Mouse (Mus musculus) kidney, embryonic 14.5 days (tissue): ENCODE measurements at regions not wholly inside any gene's neighbourhood (a gene's known extent, or its start where the extent isn't known, plus 50 kb on each side); places are given as distances from the start of the nearest gene placed in this dataset.
A peak's percentile ranks its signal among the peaks of the same experiment; 100 is the strongest.

ENCODE experiments used
- ATAC-seq: fragments of 200-750 bp; cut with Nextera tagmentation; 2 replicates; pipeline ENCODE4 v1.8.0; 2017; ENCODE audit warnings: moderate number of reproducible peaks, mild to moderate bottlenecking, moderate TSS enrichment, moderate library complexity; ENCODE audit not compliant: low FRiP score, low TSS enrichment
- H3K27ac ChIP-seq: fragments of 300-500 bp; sonication (generic); 2 replicates; pipeline ENCODE4 v1.5.1; 2014; ENCODE audit warnings: low read depth, mild to moderate bottlenecking, low read length, moderate library complexity, mixed read lengths
- H3K27me3 ChIP-seq: fragments of 300-500 bp; sonication (generic); 2 replicates; pipeline ENCODE4 v1.6.1; 2014; ENCODE audit warnings: mild to moderate bottlenecking, low read length; ENCODE audit not compliant: control insufficient read depth, insufficient read depth
- H3K36me3 ChIP-seq: fragments of 300-500 bp; sonication (generic); 2 replicates; pipeline ENCODE4 v1.6.1; 2014; ENCODE audit warnings: low read length, mixed read lengths; ENCODE audit not compliant: control insufficient read depth, insufficient read depth
- H3K4me1 ChIP-seq: fragments of 300-500 bp; sonication (generic); 2 replicates; pipeline ENCODE4 v1.6.1; 2014; ENCODE audit warnings: low read length, mixed read lengths; ENCODE audit not compliant: control insufficient read depth, insufficient read depth
- H3K4me2 ChIP-seq: fragments of 300-500 bp; sonication (generic); replicated peaks from 2 replicates; pipeline ENCODE4 v1.6.1; 2014; ENCODE audit warnings: low read depth, mild to moderate bottlenecking, low read length
- H3K4me3 ChIP-seq: fragments of 300-500 bp; sonication (generic); 2 replicates; pipeline ENCODE4 v1.5.1; 2014; ENCODE audit warnings: mild to moderate bottlenecking, low read length
- H3K9ac ChIP-seq: fragments of 300-500 bp; sonication (generic); 2 replicates; pipeline ENCODE4 v1.6.1; 2014; ENCODE audit warnings: low read depth, mild to moderate bottlenecking, low read length, moderate library complexity
- H3K9me3 ChIP-seq: fragments of 300-500 bp; sonication (generic); 2 replicates; pipeline ENCODE4 v1.6.1; 2016; ENCODE audit warnings: low read length; ENCODE audit not compliant: control insufficient read depth
- WGBS: fragments of 180-500 bp; shearing (Covaris S2); extraction: QIAGEN DNeasy Blood & Tissue Kit; methylation state at CpG from one replicate; pipeline ENCODE4 v1.1.7; 2014; 5-methylcytosine and 5-hydroxymethylcytosine counted together

- no peak for ATAC-seq
These were observed 134.0 kb downstream of the Zfp281 start for GRCm38 (mm10) chr1:136758730-136759129.

DNA sequence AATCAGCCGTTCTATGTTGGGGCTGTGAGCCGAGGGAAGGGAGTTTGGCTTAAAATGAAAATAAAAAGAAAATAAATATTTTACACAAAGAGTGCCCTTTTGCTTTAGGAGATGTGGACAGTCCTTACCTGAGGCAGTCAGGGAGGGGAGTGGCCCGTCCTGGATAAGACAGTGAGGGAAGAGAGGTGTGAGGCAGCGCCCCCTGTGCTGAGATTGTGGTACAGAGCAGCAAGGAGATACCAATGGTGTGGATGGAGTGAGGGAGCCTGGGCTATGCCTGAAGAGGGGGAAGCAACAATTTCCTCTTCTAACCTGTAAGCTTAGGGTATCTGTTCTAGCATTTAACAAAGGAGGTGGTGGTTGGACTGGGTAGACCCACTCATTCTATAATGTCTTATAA lies 134.5 kb downstream of the Zfp281 start:
- no peaks in the 10 kb centered on the region for H3K9me3 ChIP-seq
- no peak overlapping the region for H3K9ac ChIP-seq
- H3K27ac ChIP-seq, result no peak overlapping the region
- H3K27me3 ChIP-seq, result no peaks in the 10 kb centered on the region
- 67% methylated on average over 4 of the region's 4 CpGs for WGBS
- H3K4me3 ChIP-seq, result no peak overlapping the region
- no peaks in the 10 kb centered on the region for H3K4me1 ChIP-seq
- no peaks in the 10 kb centered on the region for H3K36me3 ChIP-seq
- ATAC-seq, result no peak
- H3K4me2 ChIP-seq, result no peak overlapping the region

More at GRCm38 (mm10) chr1:136758730-136759129, 134.0 kb downstream of the Zfp281 start:
- H3K9ac ChIP-seq, result no peak overlapping the region
- H3K4me2 ChIP-seq, result no peak overlapping the region
- H3K27ac ChIP-seq, result no peak overlapping the region
- no peak overlapping the region for H3K4me3 ChIP-seq
- WGBS, result 60% methylated on average over 10 of the region's 10 CpGs
- H3K9me3 ChIP-seq, result no peaks in the 10 kb centered on the region
- no peaks in the 10 kb centered on the region for H3K27me3 ChIP-seq
- H3K36me3 ChIP-seq, result no peaks in the 10 kb centered on the region
- H3K4me1 ChIP-seq, result no peaks in the 10 kb centered on the region

DNA sequence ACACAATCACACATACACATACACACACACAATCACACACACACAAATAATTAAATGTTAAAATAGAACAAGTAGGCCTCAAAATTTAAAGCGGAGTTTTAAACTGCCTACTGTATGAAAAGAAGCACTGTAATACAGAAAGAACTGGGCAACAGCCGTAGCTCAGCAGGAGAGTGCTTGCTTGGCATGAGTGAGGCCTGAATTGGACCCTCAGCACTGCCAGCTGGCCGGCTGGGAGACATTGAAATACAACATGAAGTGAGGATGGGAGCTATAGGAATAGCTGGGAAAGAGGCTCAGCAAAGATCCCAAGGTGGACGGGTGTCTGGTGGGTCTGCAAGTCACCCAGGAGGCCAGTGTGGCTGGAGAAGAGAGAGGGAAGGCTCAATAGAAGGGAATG lies 136.8 kb downstream of the Zfp281 start:
- WGBS, result 79% methylated on average over 4 of the region's 4 CpGs
- Histone ChIP-seq H3K9me3 (no peaks in the 10 kb centered on the region), H3K4me3 (no peak overlapping the region), H3K9ac (no peak overlapping the region), H3K4me1 (no peaks in the 10 kb centered on the region), H3K4me2 (no peak overlapping the region), H3K36me3 (no peaks in the 10 kb centered on the region), H3K27me3 (no peaks in the 10 kb centered on the region), H3K27ac (no peak overlapping the region)
- no peak for ATAC-seq

GRCm38 (mm10) chr1:136768969-136769401 lies 144.3 kb downstream of the Zfp281 start:
- Histone ChIP-seq H3K36me3 (no peaks in the 10 kb centered on the region), H3K9me3 (peaks cover 4% of the 10 kb centered on the region; the same call in 1 of the 2 replicates), H3K9ac (no peak overlapping the region), H3K27me3 (no peaks in the 10 kb centered on the region), H3K4me3 (no peak overlapping the region), H3K4me1 (peaks cover 8% of the 10 kb centered on the region), H3K27ac (peak overlapping the region; percentile 57), H3K4me2 (0 out of 2 replicates have a peak overlapping the region, but pooled peaks have one; percentile 24)
- peak; percentile 87 for ATAC-seq
- WGBS, result 1% methylated on average over 10 of the region's 10 CpGs

DNA sequence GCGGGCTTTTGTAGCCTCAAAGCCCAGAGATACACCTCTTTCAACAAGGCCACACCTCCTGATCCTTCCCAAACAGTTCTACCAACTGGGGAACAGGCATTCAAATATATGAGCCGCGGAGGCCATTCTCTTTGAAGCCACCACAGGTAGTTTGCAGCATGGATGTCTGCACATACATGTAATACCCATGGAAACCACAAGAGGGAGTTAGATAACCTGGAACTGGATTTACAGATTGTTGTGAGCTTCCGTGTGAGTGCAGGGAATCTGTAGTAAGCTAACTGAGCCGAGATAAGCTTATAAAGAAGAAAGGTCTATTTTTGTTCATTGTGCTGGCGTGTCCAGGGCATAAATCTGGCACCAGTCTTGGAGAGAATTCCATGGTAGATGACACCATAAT lies 149.0 kb downstream of the Zfp281 start:
- Histone ChIP-seq H3K27me3 (peaks cover 4% of the 10 kb centered on the region; the same call in 1 of the 2 replicates), H3K4me1 (peaks cover 7% of the 10 kb centered on the region), H3K9ac (no peak overlapping the region), H3K4me2 (no peak overlapping the region), H3K27ac (no peak overlapping the region), H3K9me3 (peaks cover 4% of the 10 kb centered on the region; the same call in 1 of the 2 replicates), H3K4me3 (no peak overlapping the region), H3K36me3 (no peaks in the 10 kb centered on the region)
- WGBS, result 95% methylated on average over 6 of the region's 6 CpGs
- no peak for ATAC-seq

DNA sequence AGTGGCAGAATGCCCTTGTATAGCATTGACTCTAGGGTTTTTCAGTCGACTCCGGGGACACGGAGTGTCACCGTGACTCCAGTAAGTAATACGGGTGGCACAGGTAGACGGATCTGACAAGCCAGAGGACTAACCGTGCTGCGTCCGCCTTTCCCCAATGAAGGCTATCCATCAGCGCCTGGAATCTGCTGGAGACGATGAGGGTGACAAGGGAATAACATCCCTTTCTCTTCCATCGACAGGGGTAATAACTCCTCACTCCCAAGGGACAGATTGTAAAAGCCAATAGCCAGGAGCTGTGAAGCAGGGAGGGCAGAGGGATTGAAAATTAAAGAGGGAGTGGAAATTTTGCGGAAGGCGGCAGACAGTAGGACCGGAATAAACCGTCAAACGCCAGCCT lies 151.5 kb downstream of the Zfp281 start:
- H3K27ac ChIP-seq, result no peak overlapping the region
- no peaks in the 10 kb centered on the region for H3K36me3 ChIP-seq
- WGBS, result 24% methylated on average over 17 of the region's 17 CpGs
- H3K4me2 ChIP-seq, result no peak overlapping the region
- H3K9me3 ChIP-seq, result peaks cover 4% of the 10 kb centered on the region; the same call in 1 of the 2 replicates
- H3K27me3 ChIP-seq, result peaks cover 4% of the 10 kb centered on the region; the same call in 1 of the 2 replicates
- H3K4me1 ChIP-seq, result peaks cover 7% of the 10 kb centered on the region; the same call in 1 of the 2 replicates
- H3K9ac ChIP-seq, result no peak overlapping the region
- H3K4me3 ChIP-seq, result no peak overlapping the region
- ATAC-seq, result no peak

GRCm38 (mm10) chr1:136777263-136777980 lies 152.7 kb downstream of the Zfp281 start:
- H3K36me3 ChIP-seq, result no peaks in the 10 kb centered on the region
- peaks cover 4% of the 10 kb centered on the region; the same call in 1 of the 2 replicates for H3K27me3 ChIP-seq
- peak overlapping the region; percentile 21; the same call in 1 of the 2 replicates for H3K4me2 ChIP-seq
- 27% methylated on average over 20 of the region's 20 CpGs for WGBS
- ATAC-seq, result no peak
- H3K4me1 ChIP-seq, result peaks cover 15% of the 10 kb centered on the region
- no peak overlapping the region for H3K9ac ChIP-seq
- H3K4me3 ChIP-seq, result no peak overlapping the region
- peaks cover 4% of the 10 kb centered on the region; the same call in 1 of the 2 replicates for H3K9me3 ChIP-seq
- H3K27ac ChIP-seq, result no peak overlapping the region

DNA sequence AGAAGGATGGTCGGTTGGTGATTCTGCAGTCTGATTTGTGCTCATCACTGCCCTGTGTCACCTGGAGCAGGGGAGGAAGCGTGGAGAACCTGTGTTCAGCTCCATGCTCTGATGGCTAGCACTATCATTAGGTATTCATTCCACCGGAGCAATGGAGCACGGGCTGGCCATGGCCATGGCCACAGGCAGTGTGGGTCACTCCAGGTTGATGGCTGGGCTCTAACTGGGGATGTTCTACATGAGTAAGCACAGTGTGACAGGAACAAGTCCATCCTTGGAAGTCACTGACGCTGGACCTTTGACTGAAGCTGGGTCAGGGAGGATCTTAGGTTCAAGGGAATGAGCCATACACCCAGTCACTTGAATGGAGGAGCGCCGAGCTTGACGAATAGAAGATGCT lies 154.7 kb downstream of the Zfp281 start:
- H3K4me2 ChIP-seq, result no peak overlapping the region
- WGBS, result 58% methylated on average over 8 of the region's 8 CpGs
- peak; percentile 72 for ATAC-seq
- peaks cover 17% of the 10 kb centered on the region for H3K4me1 ChIP-seq
- H3K4me3 ChIP-seq, result no peak overlapping the region
- peaks cover 4% of the 10 kb centered on the region; the same call in 1 of the 2 replicates for H3K27me3 ChIP-seq
- no peaks in the 10 kb centered on the region for H3K9me3 ChIP-seq
- no peak overlapping the region for H3K9ac ChIP-seq
- no peak overlapping the region for H3K27ac ChIP-seq
- H3K36me3 ChIP-seq, result no peaks in the 10 kb centered on the region

- Histone ChIP-seq H3K9ac (peak overlapping the region; percentile 18; the same call in 1 of the 2 replicates), H3K4me2 (peak overlapping the region; percentile 35), H3K9me3 (no peaks in the 10 kb centered on the region), H3K4me3 (peak overlapping the region; percentile 17; the same call in 1 of the 2 replicates), H3K27ac (0 out of 2 replicates have a peak overlapping the region, but pooled peaks have one; percentile 17), H3K27me3 (no peaks in the 10 kb centered on the region; the same call in 1 of the 2 replicates), H3K4me1 (peaks cover 17% of the 10 kb centered on the region), H3K36me3 (no peaks in the 10 kb centered on the region)
- 30% methylated on average over 18 of the region's 18 CpGs for WGBS
- ATAC-seq, result no peak
These were observed 156.9 kb downstream of the Zfp281 start for GRCm38 (mm10) chr1:136781561-136782025.
